Mouse (Mus musculus) liver, embryonic 15.5 days (tissue): Measurements from ENCODE around the gene Slc25a48. TPM values are rescaled to one million over a fixed set of nuclear protein-coding genes. Genes with fewer than 3 reads are reported as not detected.
A peak's percentile ranks its signal among the peaks of the same experiment; 100 is the strongest.

ENCODE experiments used
- ATAC-seq: fragments of 200-750 bp; cut with Nextera tagmentation; 2 replicates; pipeline ENCODE4 v1.8.0; 2017; ENCODE audit warnings: moderate number of reproducible peaks, mild to moderate bottlenecking, moderate library complexity; ENCODE audit not compliant: insufficient read depth
- H3K27ac ChIP-seq: fragments of 300-500 bp; sonication (generic); replicated peaks from 2 replicates; pipeline ENCODE4 v1.5.1; 2015; ENCODE audit warnings: mild to moderate bottlenecking, inconsistent platforms
- H3K27me3 ChIP-seq: fragments of 300-500 bp; sonication (generic); 2 replicates; pipeline ENCODE4 v1.6.1; 2015; ENCODE audit warnings: mild to moderate bottlenecking, inconsistent platforms
- H3K36me3 ChIP-seq: fragments of 300-500 bp; sonication (generic); replicated peaks from 2 replicates; pipeline ENCODE4 v1.6.1; 2015; ENCODE audit warnings: moderate library complexity, mild to moderate bottlenecking, inconsistent platforms
- H3K4me1 ChIP-seq: fragments of 300-500 bp; sonication (generic); replicated peaks from 2 replicates; pipeline ENCODE4 v1.6.1; 2015; ENCODE audit warnings: inconsistent platforms
- H3K4me2 ChIP-seq: fragments of 300-500 bp; sonication (generic); 2 replicates; pipeline ENCODE4 v1.6.1; 2015; ENCODE audit warnings: moderate library complexity, mild to moderate bottlenecking, inconsistent platforms
- H3K4me3 ChIP-seq: fragments of 300-500 bp; sonication (generic); replicated peaks from 2 replicates; pipeline ENCODE4 v1.5.1; 2015; ENCODE audit warnings: mild to moderate bottlenecking, inconsistent platforms
- H3K9ac ChIP-seq: fragments of 300-500 bp; sonication (generic); 2 replicates; pipeline ENCODE4 v1.6.1; 2015; ENCODE audit warnings: moderate library complexity, mild to moderate bottlenecking, inconsistent platforms
- H3K9me3 ChIP-seq: fragments of 300-500 bp; sonication (generic); replicated peaks from 2 replicates; pipeline ENCODE4 v1.6.1; 2016; ENCODE audit warnings: inconsistent platforms
- WGBS: fragments of 180-500 bp; shearing (Covaris S2); methylation state at CpG from one replicate; pipeline ENCODE4 v1.1.7; 2015; ENCODE audit warnings: mixed read lengths; ENCODE audit not compliant: insufficient replicate concordance; 5-methylcytosine and 5-hydroxymethylcytosine counted together
- polyA plus RNA-seq: library from polyadenylated mRNA; unstranded; fragments of >200 nt; fragmentation: Nextera tagmentation; extraction: Ambion mirVana; gene quantifications from 2 replicates; pipeline ENCODE4 v1.2.1, GENCODE M21; 2015

Slc25a48 gene
- polyA plus RNA-seq, 1 experiment from 2014 or later: 0.93 TPM

DNA sequence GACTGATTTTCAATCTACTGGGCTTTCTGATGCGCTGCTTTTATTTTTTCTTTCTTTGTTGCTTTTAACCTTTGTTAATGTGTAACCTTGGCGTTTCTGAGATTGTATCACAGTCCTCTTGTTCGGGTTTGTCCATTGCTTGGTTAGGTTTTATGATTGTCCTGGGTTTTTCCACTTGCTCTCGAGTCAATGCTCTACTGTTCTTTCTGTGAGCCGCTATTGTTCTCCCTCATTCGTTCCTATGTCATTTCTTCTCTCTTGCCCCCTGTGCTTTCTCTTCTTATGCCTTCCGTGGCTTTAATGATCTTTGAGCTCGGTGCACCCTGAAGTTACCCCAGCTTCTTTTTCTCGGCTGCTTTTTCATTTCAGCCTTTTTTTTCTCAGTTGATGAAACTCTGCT lies 19.8 kb downstream of the Slc25a48 start:
- no peaks in the 10 kb centered on the region for H3K27me3 ChIP-seq
- H3K9ac ChIP-seq: no peak overlapping the region
- no peak for ATAC-seq
- peak overlapping the region; percentile 3; the same call in 1 of the 2 replicates for H3K4me2 ChIP-seq
- no peak overlapping the region for H3K4me3 ChIP-seq
- WGBS: 52% methylated on average over 9 of the region's 9 CpGs
- no peaks in the 10 kb centered on the region for H3K36me3 ChIP-seq
- H3K27ac ChIP-seq: no peak overlapping the region
- no peaks in the 10 kb centered on the region for H3K4me1 ChIP-seq
- no peaks in the 10 kb centered on the region for H3K9me3 ChIP-seq

DNA sequence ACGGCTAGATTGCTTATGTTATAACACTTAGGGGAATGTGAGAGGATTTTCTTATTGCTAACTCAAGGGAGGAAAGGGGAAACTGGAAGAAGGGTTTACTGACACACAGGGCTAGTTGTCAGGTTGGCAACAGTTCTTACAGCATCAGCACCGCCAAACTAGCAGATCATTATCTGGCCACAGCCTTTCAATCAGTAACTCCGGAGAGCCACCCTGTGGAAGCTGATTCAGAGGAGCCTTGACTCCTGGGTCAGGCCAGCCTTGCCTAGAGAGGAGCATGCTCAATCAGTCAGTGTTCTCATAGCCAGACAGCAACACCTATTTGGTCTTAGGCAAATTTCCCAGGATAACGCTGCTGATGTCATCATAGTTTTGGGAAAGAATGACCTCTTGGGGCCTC lies 23.3 kb downstream of the Slc25a48 start:
- no peaks in the 10 kb centered on the region for H3K9me3 ChIP-seq
- no peaks in the 10 kb centered on the region for H3K27me3 ChIP-seq
- no peak overlapping the region for H3K4me2 ChIP-seq
- no peak overlapping the region for H3K27ac ChIP-seq
- H3K9ac ChIP-seq: no peak overlapping the region
- no peak for ATAC-seq
- no peaks in the 10 kb centered on the region for H3K4me1 ChIP-seq
- WGBS: 47% methylated on average over 4 of the region's 4 CpGs
- no peaks in the 10 kb centered on the region for H3K36me3 ChIP-seq
- no peak overlapping the region for H3K4me3 ChIP-seq

DNA sequence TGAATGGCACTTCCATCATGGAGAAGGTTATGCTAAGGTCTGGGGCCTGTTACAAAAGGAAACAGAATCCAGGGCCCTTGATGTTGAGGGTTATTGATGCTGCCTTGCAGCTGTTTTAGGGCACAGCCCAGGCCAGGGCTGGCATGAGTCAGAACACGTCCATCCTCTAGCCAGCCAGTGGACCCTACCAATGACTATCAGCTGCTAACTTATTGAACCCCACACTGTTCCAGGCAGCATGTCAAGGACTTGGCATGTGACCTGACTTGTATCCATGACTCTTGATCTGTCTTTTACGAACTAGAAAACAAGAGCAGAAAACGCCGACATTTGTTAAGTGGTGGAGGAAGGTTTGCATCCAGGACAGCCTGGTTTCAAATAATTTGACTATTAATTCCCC lies 24.6 kb downstream of the Slc25a48 start:
- no peak overlapping the region for H3K9ac ChIP-seq
- H3K27me3 ChIP-seq: no peaks in the 10 kb centered on the region
- H3K4me1 ChIP-seq: no peaks in the 10 kb centered on the region
- H3K27ac ChIP-seq: no peak overlapping the region
- no peaks in the 10 kb centered on the region for H3K36me3 ChIP-seq
- no peak overlapping the region for H3K4me2 ChIP-seq
- ATAC-seq: no peak
- no peaks in the 10 kb centered on the region for H3K9me3 ChIP-seq
- no peak overlapping the region for H3K4me3 ChIP-seq
- WGBS: 65% methylated on average over 4 of the region's 4 CpGs

DNA sequence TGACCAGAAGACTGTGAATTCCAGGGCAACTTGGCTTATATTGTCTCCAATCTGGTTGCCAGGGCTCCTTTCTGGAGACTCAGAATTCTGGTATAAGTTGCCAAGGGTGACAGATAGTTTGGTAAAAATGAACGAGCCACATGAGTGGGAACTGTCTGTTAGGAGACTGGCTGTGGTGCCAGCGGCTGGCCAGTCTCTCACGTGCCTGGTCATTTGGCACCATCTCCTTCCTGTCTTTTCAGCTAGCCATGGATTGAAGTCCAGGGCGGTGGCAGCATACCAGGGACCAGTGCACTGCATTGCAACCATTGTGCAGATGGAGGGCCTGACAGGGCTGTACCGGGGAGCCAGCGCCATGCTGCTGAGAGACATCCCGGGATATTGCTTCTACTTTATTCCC lies 25.1 kb downstream of the Slc25a48 start:
- Histone ChIP-seq H3K4me1 (no peaks in the 10 kb centered on the region), H3K4me3 (no peak overlapping the region), H3K9me3 (no peaks in the 10 kb centered on the region), H3K36me3 (no peaks in the 10 kb centered on the region), H3K4me2 (no peak overlapping the region), H3K27me3 (no peaks in the 10 kb centered on the region), H3K9ac (no peak overlapping the region), H3K27ac (no peak overlapping the region)
- ATAC-seq: no peak
- WGBS: 66% methylated on average over 7 of the region's 7 CpGs

DNA sequence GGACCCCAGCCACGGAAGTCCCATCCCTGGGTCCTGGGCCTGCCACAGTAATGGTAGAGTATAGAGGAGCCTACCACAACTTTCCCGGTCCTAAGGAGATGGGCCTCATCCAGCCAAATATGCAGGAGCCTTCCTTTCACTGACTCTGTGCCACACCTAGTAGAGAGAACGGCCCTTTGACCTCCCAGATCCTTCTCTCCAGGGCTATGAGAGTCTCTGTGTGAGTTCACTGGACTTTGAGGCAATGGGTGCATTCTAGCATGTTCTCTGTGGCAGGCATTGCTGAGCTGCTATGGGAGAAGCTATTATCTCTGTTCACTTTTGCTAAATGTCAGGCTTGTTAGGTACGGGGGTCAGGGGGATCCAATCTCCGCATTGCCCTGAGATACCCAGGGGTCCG lies 25.6 kb downstream of the Slc25a48 start:
- no peak overlapping the region for H3K9ac ChIP-seq
- H3K27me3 ChIP-seq: no peaks in the 10 kb centered on the region
- no peaks in the 10 kb centered on the region for H3K4me1 ChIP-seq
- no peaks in the 10 kb centered on the region for H3K36me3 ChIP-seq
- 63% methylated on average over 6 of the region's 6 CpGs for WGBS
- H3K27ac ChIP-seq: no peak overlapping the region
- no peak overlapping the region for H3K4me2 ChIP-seq
- no peak overlapping the region for H3K4me3 ChIP-seq
- H3K9me3 ChIP-seq: no peaks in the 10 kb centered on the region
- no peak for ATAC-seq

DNA sequence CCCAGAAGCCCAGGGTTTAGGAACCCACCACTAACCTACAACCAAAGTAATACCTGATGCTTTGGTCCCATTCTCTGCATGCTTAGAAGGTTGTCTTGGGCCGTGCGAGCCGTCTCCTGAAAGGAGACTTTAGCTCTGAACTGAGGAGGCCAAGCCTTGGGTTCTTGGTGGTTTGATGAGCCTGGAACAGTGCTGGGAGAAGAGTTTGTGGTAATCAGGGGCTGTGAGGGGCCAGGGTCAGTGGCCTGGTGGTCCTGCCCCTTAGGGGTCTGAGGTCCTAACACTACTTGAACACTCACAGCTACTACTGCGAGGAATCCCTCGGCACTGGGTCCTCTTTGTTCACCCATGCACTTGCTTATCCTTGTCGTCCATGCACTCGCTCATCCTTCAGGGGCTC lies 29.6 kb downstream of the Slc25a48 start:
- no peaks in the 10 kb centered on the region for H3K36me3 ChIP-seq
- H3K9me3 ChIP-seq: no peaks in the 10 kb centered on the region
- no peaks in the 10 kb centered on the region for H3K4me1 ChIP-seq
- H3K4me2 ChIP-seq: no peak overlapping the region
- WGBS: 83% methylated on average over 7 of the region's 7 CpGs
- no peak overlapping the region for H3K27ac ChIP-seq
- ATAC-seq: no peak
- no peak overlapping the region for H3K9ac ChIP-seq
- no peaks in the 10 kb centered on the region for H3K27me3 ChIP-seq
- no peak overlapping the region for H3K4me3 ChIP-seq

DNA sequence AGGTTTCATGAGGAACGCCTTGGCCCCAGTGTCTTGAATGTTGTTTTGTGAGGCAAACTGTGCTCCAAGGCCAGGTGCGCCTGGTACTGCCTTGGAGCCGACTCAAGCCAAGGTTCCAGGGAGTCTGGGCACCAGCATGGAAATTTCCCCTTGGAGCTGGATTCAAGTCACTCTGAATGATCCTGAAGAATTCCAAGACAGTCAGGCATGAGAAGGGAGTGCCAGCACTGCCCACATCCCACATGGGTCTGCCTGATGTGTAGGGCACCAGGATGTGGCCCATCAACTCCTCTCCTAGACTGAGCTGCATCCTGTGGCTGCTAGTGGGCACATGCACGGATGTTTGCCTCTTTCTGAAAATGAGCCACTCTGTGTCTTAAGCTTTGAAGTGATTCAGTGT lies 30.4 kb downstream of the Slc25a48 start:
- no peak overlapping the region for H3K4me3 ChIP-seq
- ATAC-seq: no peak
- 72% methylated on average over 4 of the region's 4 CpGs for WGBS

DNA sequence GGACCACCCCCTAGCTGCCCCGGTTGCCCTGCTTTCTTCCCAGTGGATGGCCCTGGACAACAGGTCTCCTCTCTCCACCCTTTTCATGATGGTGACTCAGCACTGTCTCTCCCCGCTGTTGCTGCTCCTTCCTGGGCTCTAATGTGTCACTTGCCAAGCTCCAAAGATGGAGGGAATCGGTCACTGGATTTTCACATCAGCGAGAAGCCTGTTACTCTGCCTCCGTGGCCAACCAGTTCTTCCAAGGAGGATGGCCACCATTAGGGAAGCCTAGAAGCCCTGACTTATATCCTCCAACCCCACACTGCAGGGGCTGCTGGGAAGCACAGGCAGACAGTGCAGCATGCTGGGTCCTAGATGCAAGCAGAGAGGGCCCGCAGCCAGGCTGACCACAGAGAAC lies 33.1 kb downstream of the Slc25a48 start:
- Histone ChIP-seq H3K9ac (no peak overlapping the region), H3K36me3 (no peaks in the 10 kb centered on the region), H3K4me3 (no peak overlapping the region), H3K27me3 (no peaks in the 10 kb centered on the region), H3K27ac (no peak overlapping the region), H3K4me1 (no peaks in the 10 kb centered on the region), H3K4me2 (no peak overlapping the region), H3K9me3 (no peaks in the 10 kb centered on the region)
- ATAC-seq: no peak
- 66% methylated on average over 6 of the region's 6 CpGs for WGBS

More for the DNA sequence above, 30.4 kb downstream of the Slc25a48 start:
- Histone ChIP-seq H3K27ac (no peak overlapping the region), H3K4me1 (no peaks in the 10 kb centered on the region), H3K9me3 (no peaks in the 10 kb centered on the region), H3K36me3 (no peaks in the 10 kb centered on the region), H3K27me3 (no peaks in the 10 kb centered on the region), H3K9ac (no peak overlapping the region), H3K4me2 (no peak overlapping the region)

DNA sequence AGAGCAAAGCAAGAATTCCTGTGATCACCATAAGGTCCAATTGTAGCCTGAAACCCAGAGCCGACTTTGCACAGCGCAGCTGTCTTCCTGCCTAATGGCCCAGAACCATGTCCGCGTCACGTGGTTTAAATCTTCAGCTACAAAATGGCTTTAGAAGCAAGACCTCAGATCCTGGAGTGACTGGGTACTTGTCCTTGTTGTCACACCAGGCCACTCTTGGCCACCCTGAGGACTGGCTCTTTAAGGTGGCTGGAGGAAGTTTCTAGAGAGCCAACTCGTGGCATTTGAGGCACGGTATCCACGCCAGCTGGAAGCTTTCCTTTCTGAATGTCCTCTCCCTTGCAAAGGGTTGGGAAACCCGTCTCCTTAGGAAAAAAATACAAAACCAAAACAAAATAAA lies 33.8 kb downstream of the Slc25a48 start:
- Histone ChIP-seq H3K4me3 (no peak overlapping the region), H3K4me2 (no peak overlapping the region), H3K27me3 (no peaks in the 10 kb centered on the region), H3K36me3 (no peaks in the 10 kb centered on the region), H3K4me1 (no peaks in the 10 kb centered on the region), H3K27ac (no peak overlapping the region), H3K9me3 (no peaks in the 10 kb centered on the region), H3K9ac (no peak overlapping the region)
- 71% methylated on average over 9 of the region's 9 CpGs for WGBS
- no peak for ATAC-seq

DNA sequence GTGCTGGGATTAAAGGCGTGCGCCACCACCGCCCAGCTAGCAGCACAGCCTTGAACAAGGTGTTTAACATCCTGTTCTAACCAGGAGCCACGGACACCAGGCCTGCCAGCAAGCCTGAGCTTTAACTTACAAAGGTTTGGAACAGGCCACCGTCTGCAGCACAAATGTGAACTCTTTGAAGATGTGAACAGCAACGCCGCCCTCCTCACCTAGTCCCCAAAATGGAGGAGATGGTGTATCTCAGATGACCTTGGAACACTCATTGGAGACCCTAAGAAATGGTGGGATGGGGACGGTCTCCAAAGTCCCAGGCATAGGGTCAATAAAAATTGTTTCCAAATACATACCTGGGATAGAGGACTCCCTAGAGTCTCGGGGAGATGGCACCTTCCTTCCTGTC lies 34.5 kb downstream of the Slc25a48 start:
- Histone ChIP-seq H3K4me1 (peaks cover 3% of the 10 kb centered on the region; the same call in 1 of the 2 replicates), H3K9ac (no peak overlapping the region), H3K4me2 (no peak overlapping the region), H3K4me3 (no peak overlapping the region), H3K27me3 (no peaks in the 10 kb centered on the region), H3K27ac (no peak overlapping the region), H3K9me3 (no peaks in the 10 kb centered on the region), H3K36me3 (no peaks in the 10 kb centered on the region)
- 71% methylated on average over 9 of the region's 9 CpGs for WGBS
- ATAC-seq: no peak

DNA sequence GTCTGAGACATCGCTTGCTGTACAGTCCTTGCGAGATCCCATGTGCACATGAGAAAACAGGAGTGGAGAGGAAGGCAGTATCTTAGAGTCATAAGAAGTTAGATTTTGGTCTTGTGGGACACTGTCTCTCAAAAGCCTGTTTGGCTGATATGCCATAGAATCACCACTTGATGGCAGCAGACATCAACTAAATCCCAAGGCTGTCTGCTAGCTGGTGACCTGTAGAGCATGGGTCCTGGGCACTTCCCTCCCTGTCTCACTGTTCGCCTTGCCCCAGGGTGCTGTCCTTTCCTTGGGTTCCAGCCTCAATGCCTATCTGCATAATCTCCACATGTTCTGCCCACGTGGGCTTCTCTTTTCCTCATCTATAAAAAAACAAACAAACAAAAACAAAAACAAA lies 37.2 kb downstream of the Slc25a48 start:
- ATAC-seq: no peak
- H3K27ac ChIP-seq: no peak overlapping the region
- 34% methylated on average over 4 of the region's 4 CpGs for WGBS
- H3K4me2 ChIP-seq: no peak overlapping the region
- H3K9ac ChIP-seq: no peak overlapping the region
- no peaks in the 10 kb centered on the region for H3K36me3 ChIP-seq
- no peaks in the 10 kb centered on the region for H3K9me3 ChIP-seq
- H3K4me1 ChIP-seq: peaks cover 3% of the 10 kb centered on the region; the same call in 1 of the 2 replicates
- H3K27me3 ChIP-seq: no peaks in the 10 kb centered on the region
- no peak overlapping the region for H3K4me3 ChIP-seq

DNA sequence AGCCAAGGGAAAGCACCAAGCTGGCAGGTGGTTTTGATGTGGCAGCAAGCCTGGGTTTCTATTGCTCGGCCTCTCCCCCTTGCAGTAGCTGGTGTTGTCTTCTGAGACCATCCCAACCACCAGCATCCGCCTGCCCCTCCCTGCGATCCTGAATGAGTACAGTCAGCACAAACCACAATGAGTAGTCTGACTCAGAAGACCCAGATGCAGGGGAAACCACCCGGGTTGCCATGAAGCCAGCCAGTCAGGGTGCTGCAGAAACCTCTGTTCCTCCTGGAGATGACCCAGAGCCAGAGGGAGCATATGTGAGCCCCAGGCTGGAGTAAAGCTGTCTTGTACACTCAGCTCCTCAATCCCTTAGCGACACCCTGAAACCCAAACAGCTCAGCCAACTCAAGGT lies 38.6 kb downstream of the Slc25a48 start:
- no peak overlapping the region for H3K9ac ChIP-seq
- H3K9me3 ChIP-seq: no peaks in the 10 kb centered on the region
- no peak overlapping the region for H3K27ac ChIP-seq
- WGBS: 42% methylated on average over 5 of the region's 5 CpGs
- H3K27me3 ChIP-seq: no peaks in the 10 kb centered on the region
- no peak overlapping the region for H3K4me2 ChIP-seq
- no peak for ATAC-seq
- peaks cover 3% of the 10 kb centered on the region; the same call in 1 of the 2 replicates for H3K4me1 ChIP-seq
- no peaks in the 10 kb centered on the region for H3K36me3 ChIP-seq
- H3K4me3 ChIP-seq: no peak overlapping the region
